Comparison of ENCODE assay signal across 9 mouse cellular contexts in the genomic region with DNA sequence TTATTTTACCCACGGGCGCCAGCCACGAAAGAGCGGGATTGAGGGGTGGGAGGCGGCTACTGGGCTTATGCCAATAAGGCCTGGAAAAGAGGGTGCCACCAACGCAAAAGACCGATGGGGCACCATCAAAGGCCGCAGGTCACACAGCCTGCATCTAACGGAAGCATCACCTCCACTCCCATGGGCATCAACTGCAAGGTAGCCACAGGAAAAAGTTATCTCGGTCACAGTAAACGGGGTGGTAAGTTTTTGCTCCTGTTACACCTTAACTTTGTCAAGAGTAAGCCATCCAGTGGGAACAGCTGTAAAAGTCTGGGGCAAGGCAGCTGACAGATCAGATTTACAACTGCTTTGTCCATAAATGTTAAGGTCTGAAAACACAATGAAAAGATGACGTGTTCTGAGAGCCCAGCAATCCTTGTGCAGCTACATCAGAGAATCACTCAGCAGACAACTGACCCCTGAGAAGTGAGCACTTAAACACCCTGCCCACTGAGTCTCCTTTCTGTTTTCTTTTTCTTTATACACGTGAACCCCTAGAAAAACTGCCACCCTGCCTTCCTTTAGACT. TPM values are rescaled to one million over a fixed set of nuclear protein-coding genes. Genes with fewer than 3 reads are reported as not detected.
A peak's percentile ranks its signal among the peaks of the same experiment; 100 is the strongest.
DNase-seq lines count a peak whose midpoint lies in the region; ATAC-seq and TF ChIP-seq lines count a peak whose summit lies in the region.
"Had no signal": no experiment of that assay in that cellular context is flagged by ENCODE, and none has a peak within 500 bp of the region (broad histone marks: within the 10 kb centered on the region; RNA-seq: fewer than 3 reads in every experiment).

No protein-coding gene starts in this region.

- intact Hi-C loops in heart, postnatal 10 days (cut with DNase I) = loop anchor here (5.0 kb wide), 1 partner anchor 824 kb away; no protein-coding TSS in a partner anchor
- intact Hi-C loops in left cerebral cortex, postnatal 36 days (cut with DNase I) = loop anchor here (5.0 to 10.0 kb wide), 4 partner anchors 132 to 829 kb away; a partner anchor contains a TSS

- H3K4me3 ChIP-seq in heart, embryonic 12.5 days = no peak overlapping the region
- peak overlapping the region; percentile 20 for H3K4me3 ChIP-seq in intestine, embryonic 15.5 days (replicated peaks)
- no peak overlapping the region for H3K4me3 ChIP-seq in forebrain, postnatal 0 days (ENCODE audit: low read depth, low read length)
- H3K4me3 ChIP-seq: forebrain, embryonic 10.5 days had no signal

- peaks cover 9% of the 10 kb centered on the region; the same call in 1 of the 2 replicates for H3K4me1 ChIP-seq in heart, embryonic 12.5 days (replicated peaks)
- peaks cover 11% of the 10 kb centered on the region for H3K4me1 ChIP-seq in intestine, embryonic 15.5 days (replicated peaks)
- no peaks in the 10 kb centered on the region for H3K4me1 ChIP-seq in forebrain, postnatal 0 days (ENCODE audit: insufficient read depth)

- 8% methylated on average over 13 of the region's 13 CpGs for WGBS in heart, embryonic 12.5 days
- WGBS in intestine, embryonic 15.5 days = 26% methylated on average over 13 of the region's 13 CpGs
- WGBS in forebrain, postnatal 0 days = under 1% methylated on average over 13 of the region's 13 CpGs

- H3K27ac ChIP-seq in heart, embryonic 12.5 days (ENCODE audit: poor library complexity, severe bottlenecking) = no peak overlapping the region
- no peak overlapping the region for H3K27ac ChIP-seq in intestine, embryonic 15.5 days
- H3K27ac ChIP-seq in forebrain, postnatal 0 days (ENCODE audit: low read depth, low read length) = no peak overlapping the region
- H3K27ac ChIP-seq: forebrain, embryonic 10.5 days had no signal

- H3K9me3 ChIP-seq in heart, embryonic 12.5 days (replicated peaks) = no peaks in the 10 kb centered on the region
- H3K9me3 ChIP-seq in intestine, embryonic 15.5 days = no peaks in the 10 kb centered on the region
- H3K9me3 ChIP-seq in forebrain, postnatal 0 days (ENCODE audit: low read length) = no peaks in the 10 kb centered on the region
- H3K9me3 ChIP-seq: forebrain, embryonic 10.5 days had no signal

- H3K9ac ChIP-seq in heart, embryonic 12.5 days = no peak overlapping the region
- no peak overlapping the region for H3K9ac ChIP-seq in intestine, embryonic 15.5 days
- H3K9ac ChIP-seq in forebrain, postnatal 0 days = no peak overlapping the region

- ATAC-seq in heart, embryonic 12.5 days (ENCODE audit: insufficient number of reproducible peaks, low FRiP score) = no peak
- ATAC-seq in intestine, embryonic 15.5 days = 0 out of 2 replicates have a peak, but pooled peaks have one; percentile 35
- ATAC-seq in forebrain, postnatal 0 days = no peak

- TF ChIP-seq CTCF in forebrain, postnatal 0 days (IDR thresholded peaks at IDR 0.05; ENCODE audit: low read depth) = no peak

- peaks cover 61% of the 10 kb centered on the region for H3K27me3 ChIP-seq in heart, embryonic 12.5 days (replicated peaks)
- 0 out of 2 replicates have a peak, but pooled peaks cover 6% of the 10 kb centered on the region for H3K27me3 ChIP-seq in intestine, embryonic 15.5 days (replicated peaks)
- peaks cover 85% of the 10 kb centered on the region for H3K27me3 ChIP-seq in forebrain, postnatal 0 days (ENCODE audit: insufficient read depth, low read length)

- no peak for DNase-seq in heart, postnatal 10 days
- DNase-seq in ZHBTc4 (ENCODE audit: low read depth, low spot score) = peak; percentile 38
- DNase-seq in neural tube, embryonic 10.5 days (ENCODE audit: extremely low spot score, low spot score) = peak; percentile 70
- DNase-seq in left cerebral cortex, postnatal 36 days (ENCODE audit: low spot score in 2 of 2) = no peak
- DNase-seq in T-cell, adult 2 months (ENCODE audit: low spot score) = no peak
- no peak for DNase-seq in forebrain, postnatal 0 days

- no peaks in the 10 kb centered on the region for H3K36me3 ChIP-seq in heart, embryonic 12.5 days
- H3K36me3 ChIP-seq in intestine, embryonic 15.5 days = no peaks in the 10 kb centered on the region
- no peaks in the 10 kb centered on the region for H3K36me3 ChIP-seq in forebrain, postnatal 0 days (ENCODE audit: insufficient read depth)
- H3K36me3 ChIP-seq: forebrain, embryonic 10.5 days had no signal

- peak overlapping the region; percentile 50 for H3K4me2 ChIP-seq in heart, embryonic 12.5 days
- H3K4me2 ChIP-seq in intestine, embryonic 15.5 days (replicated peaks) = peak overlapping the region; percentile 61
- H3K4me2 ChIP-seq in forebrain, postnatal 0 days (ENCODE audit: low read depth) = no peak overlapping the region

RNA-seq across cellular contexts. Expression of a gene that starts 5.6 kb away (rescaled TPM):
- 12.2 and 13.9 TPM in 2 replicates for polyA plus RNA-seq in heart, embryonic 12.5 days (2016; fragmentation: Nextera tagmentation; extraction: Ambion mirVana)
- 10 to 100 TPM; 11.8 to 13.3 TPM for total RNA-seq in heart, postnatal 10 days (2021)
- polyA plus RNA-seq in intestine, embryonic 15.5 days (2015; fragmentation: Nextera tagmentation; extraction: Ambion mirVana) = 37.0 and 40.3 TPM in 2 replicates
- 10 to 100 TPM in 1 of 2 experiments, 1 to 10 TPM in 1; 8.5 to 10.5 TPM for total RNA-seq in left cerebral cortex, postnatal 36 days (2021)
- total RNA-seq in forebrain, postnatal 0 days (2014; rRNA removed) = 4.7 and 5.1 TPM in 2 replicates
- polyA plus RNA-seq in forebrain, postnatal 0 days (2015; fragmentation: Nextera tagmentation; extraction: Ambion mirVana) = 6.2 and 6.6 TPM in 2 replicates

Comparison
In these comparisons a context has a peak if more than half of its experiments do, and no peak if none do; other contexts are left out.
1. DNase-seq: peak in ZHBTc4 (single experiment) and neural tube, embryonic 10.5 days (single experiment); none in heart, postnatal 10 days (0 of 2), left cerebral cortex, postnatal 36 days (0 of 2), T-cell, adult 2 months (single experiment) and forebrain, postnatal 0 days (single experiment).